Mouse (Mus musculus) lung, postnatal 0 days (tissue): ENCODE results near the gene Fam166a.

Source experiments
- CTCF ChIP-seq: IDR thresholded peaks from 2 replicates; pipeline ENCODE4 v1.5.1; 2016; ENCODE audit warnings: antibody characterized with exemption, mild to moderate bottlenecking
- EP300 ChIP-seq: IDR thresholded peaks from 2 replicates; pipeline ENCODE4 v1.6.1; 2016; ENCODE audit warnings: antibody characterized with exemption, mild to moderate bottlenecking, control low read depth

GRCm38 (mm10) chr2:25186575-25186930, 32.0 kb upstream of the Fam166a start:
- TF ChIP-seq CTCF (no peak), EP300 (no peak)
